Mouse (Mus musculus): Measurements from ENCODE around the gene Kmt5c.
"Not testable (repeated sequence)": the region's sequence is repeated elsewhere in the genome, so short reads cannot be mapped to it uniquely, and the experiment has no call there.

Gene Kmt5c

DNA sequence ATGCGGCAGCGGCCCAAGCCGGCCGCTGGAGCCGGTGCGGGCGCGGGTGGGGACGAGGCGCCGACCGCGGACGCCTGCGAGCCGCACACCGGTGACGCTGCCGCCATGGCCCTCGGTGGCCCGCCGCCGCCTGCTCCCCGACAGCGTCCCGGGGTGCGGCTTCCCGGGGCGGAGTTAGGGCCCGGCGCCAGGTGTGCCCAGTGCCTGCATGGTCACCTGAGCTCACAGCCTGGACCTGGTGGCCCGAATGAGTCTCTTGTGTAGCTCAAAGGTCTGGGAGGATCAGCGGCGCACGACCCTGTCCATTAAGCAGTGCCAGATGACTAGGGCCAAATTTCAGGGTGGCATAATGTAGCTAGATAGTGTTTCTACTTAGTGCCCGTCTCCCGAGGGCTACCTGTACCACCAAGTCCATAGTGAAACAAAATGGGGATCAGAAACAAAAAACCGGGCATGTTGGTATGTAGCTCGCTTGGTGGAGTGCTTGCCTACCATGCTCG, 49.6 kb downstream of the Kmt5c start, which contains the start of gene Tmem238:
TSS of gene Tmem238 (minus strand) at position 221 of the 500 bp plus-strand sequence.
- DNase-seq (ENCODE audit: low read depth, low spot score) = peak; percentile 63

DNA sequence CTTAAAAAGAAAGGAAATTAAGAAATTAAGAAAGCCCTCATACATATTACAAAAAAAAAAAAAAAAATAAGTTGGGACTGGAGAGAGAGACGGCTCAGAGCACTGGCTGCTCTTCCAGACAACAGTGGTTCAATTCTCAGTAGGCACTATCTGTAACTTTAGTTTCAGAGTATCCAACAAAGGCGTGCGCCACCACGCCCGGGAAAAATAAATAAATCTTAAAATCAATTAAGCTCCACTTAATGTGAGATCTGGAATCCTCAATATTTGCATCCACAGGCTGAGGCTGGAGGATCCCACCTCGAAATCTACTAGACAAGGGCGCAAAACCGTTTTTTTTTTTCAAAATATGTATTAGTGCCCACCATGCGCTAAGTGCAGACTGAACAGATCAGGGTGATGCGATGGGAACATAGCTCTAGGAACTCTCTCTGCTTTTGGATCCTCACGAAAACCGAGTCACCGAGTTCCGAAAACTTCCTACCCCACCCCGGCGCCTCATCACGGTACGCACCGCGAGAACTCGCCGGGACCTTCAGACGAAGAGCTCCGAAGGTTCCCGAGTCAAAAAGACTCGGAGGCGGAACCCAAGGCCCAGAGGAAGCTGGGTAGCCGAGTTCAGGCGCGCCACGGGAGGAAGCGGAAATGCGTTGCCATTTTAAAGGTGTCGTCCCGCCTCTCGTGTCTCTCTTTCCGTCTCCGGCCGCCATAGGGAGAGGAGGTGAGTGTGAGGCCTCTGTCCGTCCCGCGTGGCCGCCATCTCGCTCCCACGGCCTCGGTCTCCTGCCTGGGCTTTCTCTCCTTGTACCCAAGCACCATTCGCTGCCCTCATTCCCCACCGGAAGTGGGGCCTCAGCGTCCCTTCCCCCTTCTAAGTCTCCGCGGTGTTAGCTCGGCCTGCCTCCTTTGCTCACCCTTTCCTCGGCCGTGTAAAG, 52.6 kb downstream of the Kmt5c start, which contains the start of gene Rpl28:
TSS of gene Rpl28 (plus strand) at position 597 of the 935 bp plus-strand sequence.
- peak; percentile 97 for DNase-seq (ENCODE audit: low read depth, low spot score)

DNA sequence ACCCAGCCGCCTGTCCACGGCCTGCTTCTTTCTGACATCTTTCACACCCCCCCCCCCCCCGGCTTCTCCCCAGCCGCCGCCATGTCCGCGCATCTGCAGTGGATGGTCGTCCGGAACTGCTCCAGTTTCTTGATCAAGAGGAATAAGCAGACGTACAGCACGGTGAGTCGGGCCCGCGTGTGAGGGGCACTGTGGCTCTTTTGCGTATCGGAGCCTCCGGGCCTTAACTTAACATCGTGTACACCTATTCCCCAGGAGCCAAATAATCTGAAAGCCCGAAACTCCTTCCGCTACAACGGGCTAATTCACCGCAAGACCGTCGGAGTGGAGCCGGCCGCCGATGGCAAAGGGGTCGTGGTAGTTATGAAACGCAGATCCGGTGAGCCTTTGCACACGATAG, 53.3 kb downstream of the Kmt5c start:
- DNase-seq (ENCODE audit: low read depth, low spot score) = not testable (repeated sequence)

DNA sequence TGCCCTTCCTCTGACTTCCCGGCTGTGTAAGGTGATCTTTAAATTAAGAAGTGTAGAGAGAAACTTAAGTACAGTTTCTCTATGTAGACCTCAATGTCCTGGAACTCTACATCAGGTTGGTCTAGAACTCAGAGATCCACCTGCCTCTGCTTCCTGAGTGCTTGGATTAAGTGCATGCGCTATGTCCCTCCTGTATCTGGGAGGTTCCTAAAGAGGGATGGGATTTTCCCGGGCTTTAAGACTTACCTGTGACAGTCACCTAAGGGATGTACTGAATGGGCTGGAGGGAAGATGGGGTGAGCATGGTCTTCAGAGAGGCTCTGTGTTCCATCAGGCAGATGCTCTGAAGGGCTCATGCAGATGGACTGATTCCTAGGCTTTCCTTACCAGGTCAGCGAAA, 53.8 kb downstream of the Kmt5c start:
- DNase-seq (ENCODE audit: low read depth, low spot score) = no peak

DNA sequence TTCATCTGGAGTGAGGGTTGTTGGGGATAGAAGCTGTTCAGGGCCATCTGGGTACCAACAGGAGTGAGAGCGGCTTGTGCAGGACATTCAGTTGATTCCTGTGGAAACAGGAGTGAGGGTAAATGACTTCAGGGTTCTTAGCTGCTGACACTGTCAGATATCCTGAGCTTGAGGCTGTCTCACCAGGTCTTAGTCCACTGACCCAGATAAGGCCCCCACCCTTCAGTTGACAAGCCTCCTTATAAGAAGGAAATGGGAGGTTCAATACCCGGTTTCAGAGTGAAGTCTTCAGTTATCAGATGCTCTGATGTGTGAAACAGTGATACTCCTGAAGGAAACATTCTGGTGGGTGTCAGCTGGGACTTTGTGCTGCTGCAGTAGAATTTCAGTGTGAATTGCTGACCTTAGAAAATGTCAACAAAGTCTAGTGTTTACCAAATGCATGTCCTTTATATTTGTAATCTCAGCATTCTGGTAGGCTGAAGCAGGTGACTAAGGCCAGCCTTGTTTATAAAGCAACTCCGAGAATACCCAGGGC, 54.8 kb downstream of the Kmt5c start:
- no peak for DNase-seq (ENCODE audit: low read depth, low spot score)

DNA sequence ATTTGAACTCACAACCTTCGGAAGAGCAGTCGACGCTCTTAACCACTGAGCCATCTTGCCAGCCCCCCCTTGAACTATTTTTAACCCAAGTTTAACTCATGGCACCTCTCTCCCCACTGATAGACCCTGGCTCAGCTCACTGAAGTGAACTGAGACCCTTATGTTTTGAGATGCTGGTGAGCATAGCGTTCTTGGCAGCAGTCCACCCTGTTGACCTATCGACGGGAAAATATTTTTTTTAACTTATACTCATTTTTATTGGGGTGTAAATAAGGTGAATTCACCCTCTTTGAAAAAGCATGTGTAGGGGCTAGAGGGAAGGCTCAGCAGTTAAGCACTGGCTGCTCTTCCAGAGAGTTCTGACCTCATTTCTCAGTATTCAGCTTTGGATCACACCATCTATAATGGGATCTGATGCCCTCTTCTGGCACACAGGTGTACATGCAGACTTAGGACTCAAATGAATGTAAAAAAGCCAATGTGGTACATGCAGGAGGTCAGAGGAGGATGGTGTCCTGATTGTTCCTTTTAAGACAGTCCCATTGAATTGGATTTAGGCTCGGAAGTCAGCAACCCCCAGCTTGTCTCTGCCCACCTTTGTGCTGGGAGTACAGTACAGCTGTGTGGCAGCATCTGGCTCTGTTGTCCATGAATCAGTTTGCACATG, 56.0 kb downstream of the Kmt5c start:
- peak; percentile 59 for DNase-seq (ENCODE audit: low read depth, low spot score)

Data from A20 (cell line).